Mouse (Mus musculus) cerebellum, postnatal 4 days (tissue): Measurements from ENCODE around the gene Terb2.

Experiments used
- DNase-seq, 2 experiments: peaks; one replicate each; pipeline ENCODE4 v3.0.0; 2022; ENCODE audit warnings: low spot score in 2 of 2, mixed read lengths in 1 of 2

The Terb2 gene

DNA sequence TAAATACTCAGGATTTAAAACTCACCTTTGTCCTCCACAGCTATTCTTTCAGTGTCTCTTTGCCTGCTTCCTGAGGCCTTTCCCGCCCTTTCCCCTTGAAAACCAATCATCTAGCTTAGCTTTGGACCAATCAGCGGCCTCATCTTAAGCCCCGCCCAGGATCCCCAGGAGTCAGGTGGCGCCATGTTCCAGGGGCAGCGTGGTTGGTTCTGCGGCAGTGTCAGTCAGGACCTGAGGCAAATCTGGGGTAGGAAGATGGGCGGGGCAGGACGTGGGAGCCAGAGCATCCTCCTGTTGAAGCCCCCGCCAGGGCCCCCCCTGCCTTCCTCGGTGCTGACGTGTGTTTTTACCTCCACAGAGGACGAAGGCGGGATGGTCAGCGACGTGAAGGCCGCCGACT is at the start of gene Terb2, which contains the start of gene Patl2:
Terb2 (plus strand) TSS at position 167 of the 400 bp plus-strand sequence.
Patl2 (minus strand) TSS at position 84 of the 400 bp plus-strand sequence.
- no peak for DNase-seq

DNA sequence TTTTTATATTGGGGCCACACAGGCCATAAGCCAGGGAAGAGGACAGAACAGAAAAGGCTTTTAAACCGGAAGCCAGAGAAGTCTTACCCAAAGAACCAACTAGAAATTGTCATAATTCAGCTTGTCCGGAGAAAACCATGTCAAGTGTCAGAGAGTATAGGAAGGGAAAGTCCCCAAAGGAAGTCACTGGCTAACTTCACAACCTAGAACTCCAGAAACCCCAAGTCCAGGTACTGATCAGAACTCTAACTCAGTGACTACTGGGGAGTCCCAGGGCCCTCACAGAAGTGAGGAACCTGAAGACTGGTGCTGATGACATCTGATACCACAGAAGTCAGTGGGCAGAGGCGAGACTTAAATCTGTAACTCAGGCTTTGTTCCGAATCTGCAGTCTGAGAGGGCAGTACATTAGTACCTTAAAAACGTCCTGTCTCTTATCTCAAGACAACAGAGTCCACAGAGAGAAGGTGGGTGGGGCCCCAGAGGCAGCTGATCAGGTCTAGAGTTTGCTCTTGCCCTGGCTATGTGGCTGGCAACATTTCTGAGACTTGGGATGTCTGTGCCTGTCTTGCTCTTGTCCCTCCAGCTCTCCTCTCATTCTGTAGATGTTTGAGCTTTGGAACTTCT is 48.1 kb upstream of the Terb2 start:
- DNase-seq: no peak

DNA sequence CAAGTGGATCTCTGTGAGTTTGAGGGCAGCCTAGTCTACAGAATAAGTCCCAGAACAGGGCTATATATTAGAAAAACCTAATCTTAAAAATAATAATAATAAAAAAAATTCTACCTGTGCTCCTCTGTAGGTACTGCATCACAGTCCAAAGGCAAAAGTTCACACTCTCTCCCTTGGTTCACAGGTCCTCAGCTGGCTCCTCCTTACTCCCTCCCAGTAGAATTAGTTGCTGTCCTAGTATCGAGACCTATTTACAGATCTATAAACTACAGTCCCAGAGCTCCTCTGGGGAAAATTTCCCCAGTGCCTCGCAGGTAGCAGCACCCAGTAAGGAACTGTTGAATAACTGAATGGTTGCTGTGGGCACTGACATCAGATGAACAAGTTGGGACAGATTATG is 45.3 kb upstream of the Terb2 start:
- DNase-seq: no peak

DNA sequence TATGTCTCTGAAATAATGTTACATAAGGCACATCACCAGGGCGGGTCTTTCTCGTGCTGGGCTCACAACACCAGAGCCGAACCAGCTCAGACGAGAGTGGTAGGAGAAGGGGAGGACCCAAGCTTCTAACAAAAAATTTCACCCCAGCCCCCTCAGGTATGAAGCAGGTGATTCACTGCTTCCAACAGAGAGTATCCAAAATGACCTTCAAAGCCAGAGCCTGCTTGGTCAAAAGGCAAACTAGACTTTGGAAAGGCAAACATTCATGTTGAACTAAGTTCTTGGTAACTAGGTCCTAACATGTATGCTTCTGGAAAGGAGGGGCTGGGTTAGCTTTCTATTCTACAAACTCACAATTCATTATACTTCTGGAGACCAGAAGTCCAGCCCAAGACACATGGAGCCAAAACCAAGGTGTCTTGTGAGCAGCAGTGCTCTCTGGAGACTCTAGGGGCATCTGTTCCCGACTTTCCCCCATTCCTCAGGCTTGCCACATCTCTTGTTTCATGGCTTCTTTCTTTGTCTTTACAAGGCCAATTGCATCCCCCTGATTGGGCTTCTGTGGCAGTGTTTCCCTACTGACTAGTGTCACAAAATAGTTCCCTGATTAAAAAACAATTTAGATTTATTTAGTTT is 44.6 kb upstream of the Terb2 start:
- DNase-seq: no peak

DNA sequence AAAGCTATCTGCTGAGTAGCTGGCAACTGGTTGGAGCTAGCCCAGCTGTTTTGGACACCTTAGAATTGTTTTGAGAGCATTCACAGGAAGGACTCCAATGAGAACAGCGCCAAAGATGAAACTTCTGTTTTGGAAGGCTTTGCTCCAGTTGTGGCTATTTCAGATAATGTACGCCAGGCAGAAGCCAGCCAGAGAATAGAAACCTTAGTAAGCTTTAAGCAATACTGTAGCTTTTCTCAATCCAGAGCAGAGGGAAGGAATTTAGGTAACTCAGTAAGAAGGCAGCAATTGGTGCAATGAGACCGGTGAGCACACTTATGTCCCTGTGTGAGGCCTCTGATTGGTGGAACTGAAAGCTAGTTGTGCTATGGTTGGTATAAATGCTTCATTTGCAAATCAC is 43.0 kb upstream of the Terb2 start:
- no peak for DNase-seq

DNA sequence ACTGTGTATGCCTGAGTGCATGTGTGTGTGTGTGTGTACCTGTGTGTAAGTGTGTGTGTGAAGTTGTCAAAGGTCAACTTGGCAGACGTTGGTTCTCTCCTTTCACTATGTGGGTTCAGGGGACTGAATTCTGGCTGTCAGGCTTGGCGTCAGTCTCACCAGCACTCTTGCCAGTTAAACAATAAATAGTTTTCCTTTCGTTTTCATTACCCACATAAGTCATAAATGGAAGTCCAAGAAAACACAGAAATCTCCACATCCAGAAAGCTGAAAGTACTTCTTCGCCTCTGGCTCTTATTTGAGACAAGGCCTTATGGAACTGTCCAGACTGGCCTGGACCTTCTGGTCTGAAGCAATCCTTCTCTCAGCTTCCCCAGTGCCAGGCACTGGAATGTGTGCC is 40.3 kb upstream of the Terb2 start:
- DNase-seq: no peak

DNA sequence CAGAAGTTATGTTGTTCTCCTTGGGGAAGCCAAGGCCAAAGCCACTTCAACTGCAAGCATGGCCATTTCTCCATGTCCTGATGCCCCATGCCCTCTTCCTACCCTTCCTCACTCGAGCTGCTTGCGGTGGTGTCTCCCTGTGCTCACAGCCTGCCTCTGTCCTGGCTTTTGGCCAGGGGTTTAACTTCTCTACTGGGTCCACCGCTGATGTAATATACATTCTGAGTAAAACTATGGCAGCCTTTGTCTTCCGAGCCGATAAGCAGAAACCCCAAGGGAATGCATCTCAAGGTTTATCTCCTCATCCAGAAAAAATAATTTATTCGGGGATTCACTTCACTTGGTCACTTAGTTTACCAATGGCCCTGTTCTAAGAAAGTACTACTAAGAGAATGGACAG is 39.4 kb upstream of the Terb2 start:
- DNase-seq: no peak

DNA sequence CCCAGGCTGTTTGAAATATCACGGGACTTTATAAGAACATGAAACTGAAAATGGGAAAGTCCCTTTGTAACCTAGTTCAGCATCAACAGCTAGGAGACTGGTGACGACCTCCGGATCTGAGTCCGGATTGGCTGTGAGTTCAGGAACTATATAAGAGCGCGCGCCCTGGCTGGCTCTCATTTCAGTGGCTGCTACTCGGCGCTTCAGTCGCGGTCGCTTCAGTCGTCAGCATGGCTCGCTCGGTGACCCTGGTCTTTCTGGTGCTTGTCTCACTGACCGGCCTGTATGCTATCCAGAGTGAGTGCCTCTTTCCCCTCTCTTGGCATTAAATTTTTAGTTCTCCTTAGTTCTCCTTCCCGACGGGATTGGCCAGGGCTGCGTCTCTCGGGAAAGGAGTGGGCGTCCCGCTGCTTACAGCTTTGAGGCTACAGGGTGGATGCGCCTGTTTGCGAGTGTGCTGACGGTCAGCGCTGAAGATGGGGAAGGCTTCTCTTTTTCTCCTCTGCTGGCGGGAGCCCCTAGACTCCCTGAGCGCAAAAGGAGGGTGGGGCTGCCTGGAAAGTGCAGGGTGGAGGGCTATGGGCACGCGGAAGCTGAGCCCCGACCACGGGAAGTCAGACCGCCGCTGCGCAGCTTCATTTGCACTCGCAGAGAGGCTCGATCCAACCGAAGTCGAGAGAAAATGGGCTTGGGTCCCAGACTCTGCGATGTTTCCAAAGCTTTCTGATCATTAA is 38.4 kb upstream of the Terb2 start, which contains the start of gene B2m:
B2m (plus strand) TSS at position 179 of the 734 bp plus-strand sequence.
- peak; percentile 88 to 93 for DNase-seq

DNA sequence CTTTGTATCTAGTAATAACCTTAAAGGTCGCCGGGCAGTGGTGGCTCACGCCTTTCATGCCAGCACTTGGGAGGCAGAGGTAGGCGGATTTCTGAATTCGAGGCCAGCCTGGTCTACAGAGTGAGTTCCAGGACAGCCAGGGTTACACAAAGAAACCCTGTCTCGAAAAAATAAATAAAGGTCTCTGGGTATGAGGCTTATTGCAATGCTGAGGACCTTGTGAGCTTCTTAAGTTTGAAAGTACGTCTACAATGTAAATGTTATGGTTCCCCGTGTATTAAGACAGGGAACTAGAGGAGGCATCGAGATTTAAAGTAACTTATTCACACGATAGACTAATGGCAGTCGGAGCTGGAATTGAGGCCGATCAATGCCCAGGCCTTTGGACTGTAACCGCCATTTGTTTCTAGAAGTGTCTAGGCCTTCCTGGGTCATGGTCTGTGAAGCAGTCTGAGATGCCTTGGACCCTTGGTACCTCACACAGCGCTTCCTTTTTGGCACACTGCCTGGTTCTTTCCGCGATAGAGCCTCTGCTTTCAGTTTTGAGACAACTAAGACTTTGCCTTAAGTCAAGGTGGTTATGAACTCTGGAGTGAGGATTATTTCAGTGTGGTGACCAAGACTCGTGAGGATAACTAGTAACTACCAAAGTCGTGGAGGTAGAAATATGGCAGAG is 37.7 kb upstream of the Terb2 start:
- peak in 1 of 2 experiments; percentile 16 for DNase-seq

DNA sequence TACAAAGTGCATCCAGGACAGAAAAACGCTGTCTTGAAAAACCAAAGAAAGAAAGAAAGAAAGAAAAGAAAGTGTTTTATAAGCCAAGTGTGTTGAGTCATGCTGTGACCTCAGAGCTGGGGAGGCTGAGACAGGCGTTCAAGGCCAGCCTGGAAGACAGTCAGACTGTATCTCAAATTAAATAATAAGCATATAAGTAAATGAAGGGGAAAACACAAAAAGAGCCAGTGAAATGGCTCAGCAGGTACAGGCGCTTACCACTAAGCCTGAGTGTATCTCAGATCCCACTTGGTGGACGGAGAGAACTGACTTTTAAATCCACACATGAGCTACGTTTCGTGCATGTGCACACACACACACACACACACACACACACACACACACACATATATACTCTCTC is 36.8 kb upstream of the Terb2 start:
- no peak for DNase-seq

DNA sequence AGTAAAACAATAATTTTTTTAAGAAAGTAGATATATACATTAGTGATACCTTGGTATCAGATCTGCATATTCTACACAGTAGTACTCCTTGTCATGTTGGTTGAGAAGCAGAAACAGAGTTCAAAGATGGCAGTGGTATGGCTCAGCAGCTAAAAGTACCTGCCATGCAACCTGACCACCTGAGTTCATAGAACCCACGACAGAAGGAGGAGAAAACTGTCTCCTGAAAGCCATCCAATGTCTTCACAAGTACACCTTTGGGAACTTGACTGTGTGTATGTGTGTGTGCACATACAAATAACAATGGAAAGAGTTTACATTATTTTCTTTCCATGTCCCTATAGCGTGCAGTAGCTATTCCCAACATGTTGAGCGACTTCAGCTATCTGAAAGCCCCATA is 36.4 kb upstream of the Terb2 start:
- DNase-seq: no peak

DNA sequence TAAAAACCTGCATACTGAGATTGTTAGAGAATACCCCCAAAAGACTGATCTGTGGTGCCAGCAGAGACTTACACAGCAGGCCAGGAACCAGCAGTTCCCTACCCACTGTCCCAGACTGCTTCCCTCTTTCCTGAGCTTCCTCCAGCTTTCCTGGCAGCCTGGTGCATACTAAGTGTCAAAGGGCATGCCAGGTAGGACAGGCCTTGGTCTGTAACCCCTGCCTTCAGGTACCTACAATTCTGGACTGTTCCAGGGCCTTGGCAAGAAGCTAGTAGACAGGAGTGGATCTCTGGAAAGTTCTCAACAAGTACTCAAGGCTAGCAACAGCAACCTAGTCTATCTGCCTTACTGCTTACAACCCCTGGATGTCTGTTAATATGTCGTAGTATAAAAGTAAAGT is 34.9 kb upstream of the Terb2 start:
- no peak for DNase-seq

DNA sequence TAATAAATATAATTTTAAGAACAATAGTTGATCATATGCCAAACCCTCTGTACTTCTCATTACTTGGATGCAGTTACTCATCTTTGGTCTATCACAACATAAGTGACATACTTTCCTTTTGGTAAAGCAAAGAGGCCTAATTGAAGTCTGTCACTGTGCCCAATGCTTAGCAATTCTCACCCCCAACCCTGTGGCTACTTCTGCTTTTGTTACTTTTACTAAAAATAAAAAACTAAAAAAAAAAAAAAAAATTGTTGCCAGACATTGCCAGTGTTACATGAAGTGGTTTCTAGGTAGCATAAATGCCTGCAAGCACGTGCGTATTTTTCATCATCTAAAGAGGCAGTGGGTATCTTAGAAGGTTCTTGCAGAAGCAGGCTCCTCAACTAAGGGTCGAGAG is 33.2 kb upstream of the Terb2 start:
- DNase-seq: no peak

DNA sequence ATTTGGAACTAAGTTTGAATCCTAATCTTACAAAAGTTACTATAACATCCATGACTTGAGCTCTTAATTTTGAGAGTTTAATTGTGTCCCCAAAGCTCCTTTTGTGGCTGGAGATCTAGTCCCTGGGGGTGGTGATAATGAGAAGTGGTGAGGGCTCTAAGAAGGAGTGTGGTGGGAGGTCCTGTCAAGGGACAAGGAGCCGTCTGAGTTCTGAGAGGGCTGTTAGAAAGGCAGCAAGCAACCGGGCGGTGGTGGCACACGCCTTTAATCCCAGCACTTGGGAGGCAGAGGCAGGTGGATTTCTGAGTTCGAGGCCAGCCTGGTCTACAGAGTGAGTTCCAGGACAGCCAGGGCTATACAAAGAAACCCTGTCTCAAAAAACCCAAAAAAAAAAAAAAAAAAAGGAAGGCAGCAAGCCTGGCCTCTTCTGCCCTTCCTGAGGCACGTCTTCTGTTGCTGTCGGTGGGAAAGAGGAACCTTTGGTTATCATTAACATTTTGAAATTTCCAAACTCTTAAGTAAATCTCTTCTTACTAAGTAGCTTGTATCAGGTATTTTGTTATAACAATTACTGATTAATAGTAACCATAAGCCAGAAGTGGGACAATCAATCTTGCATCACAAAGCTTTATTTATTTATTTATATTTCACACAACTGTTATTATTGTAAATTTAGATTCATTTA is 32.2 kb upstream of the Terb2 start:
- DNase-seq: no peak

DNA sequence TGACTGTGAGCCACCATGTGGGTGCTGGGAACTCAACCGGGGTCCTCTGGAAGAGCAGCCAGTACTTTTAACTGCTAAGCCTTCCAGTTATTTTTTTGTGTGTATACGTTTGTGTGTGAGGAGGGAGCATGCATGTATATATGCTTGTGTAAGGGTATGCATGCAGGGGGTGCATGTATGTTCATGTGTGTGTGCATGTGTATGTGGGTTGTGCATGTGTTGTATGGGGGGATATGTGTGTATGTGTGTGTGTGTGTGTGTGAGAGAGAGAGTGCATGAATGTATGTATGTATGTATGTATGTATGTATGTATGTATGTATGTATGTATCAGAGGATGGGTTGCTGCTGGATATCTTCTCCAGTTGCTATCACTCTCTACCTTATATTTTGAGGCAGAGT is 31.6 kb upstream of the Terb2 start:
- no peak for DNase-seq

DNA sequence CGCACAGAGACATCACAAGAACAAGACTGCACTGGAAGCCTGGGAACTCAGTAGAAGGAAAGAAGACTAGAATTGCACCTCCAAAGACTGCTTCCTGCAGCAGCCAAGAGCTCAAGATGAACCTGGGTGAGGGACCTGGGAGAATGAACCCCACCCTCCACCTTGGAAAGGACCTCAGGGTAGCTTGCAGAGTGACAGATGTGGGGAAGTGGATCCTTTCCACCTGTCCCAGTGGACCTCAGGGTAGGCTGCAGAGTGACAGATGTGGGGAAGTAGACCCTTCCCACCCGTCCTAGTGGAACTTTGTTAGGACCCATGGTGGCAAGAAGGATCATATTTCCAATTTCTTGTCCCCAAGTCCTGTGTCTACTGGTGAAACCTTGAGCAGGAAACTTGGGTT is 30.8 kb upstream of the Terb2 start:
- DNase-seq: no peak

DNA sequence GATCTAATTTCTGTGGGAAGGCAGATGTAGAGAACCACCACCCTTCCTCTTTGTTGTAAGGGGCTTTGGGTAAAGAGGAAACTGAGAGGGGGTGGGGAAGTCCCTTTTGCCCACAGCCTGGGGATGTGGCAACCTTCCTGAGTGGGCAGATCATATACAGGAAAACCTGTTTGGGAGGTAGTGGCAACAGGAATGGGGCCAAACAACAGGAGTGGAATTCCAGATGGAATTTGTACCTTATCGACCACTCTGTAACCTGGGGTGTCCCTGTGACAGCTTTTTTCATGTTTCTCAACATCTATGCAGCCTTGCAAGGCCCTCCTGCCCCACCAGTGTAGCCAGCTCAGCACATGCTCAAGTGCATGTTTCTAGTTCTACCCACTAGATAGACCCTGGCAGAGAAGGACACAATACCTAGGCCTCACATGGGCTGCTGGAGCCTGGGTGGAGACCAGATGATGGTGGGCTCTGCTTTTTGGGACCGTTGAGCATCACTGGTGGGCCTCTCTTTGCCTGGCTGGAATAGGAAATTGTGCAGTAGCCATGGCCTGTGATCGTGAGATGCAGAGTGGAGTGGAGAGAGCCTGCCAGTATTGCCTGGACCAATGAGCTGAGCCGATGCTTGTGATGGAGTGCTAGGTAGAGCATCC is 29.9 kb upstream of the Terb2 start:
- DNase-seq: no peak

DNA sequence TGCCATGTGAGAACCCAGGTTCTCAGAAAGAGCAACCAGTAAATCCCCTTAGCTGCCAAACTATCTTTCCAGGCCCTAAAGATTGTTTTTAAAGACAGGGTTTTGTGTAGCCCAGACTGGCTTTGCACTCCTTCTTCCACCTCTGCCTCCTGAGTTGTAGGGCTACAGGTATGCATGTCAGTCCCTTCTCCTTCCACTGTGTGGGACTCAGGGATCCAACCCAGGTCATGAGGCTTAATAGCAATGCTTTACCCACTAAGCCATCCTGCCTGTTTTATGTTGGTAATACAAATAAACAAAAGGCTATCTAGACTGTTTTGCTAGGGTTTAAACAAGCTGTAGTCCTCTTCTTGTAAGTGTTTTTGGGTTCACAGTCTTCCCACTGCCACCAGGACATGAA is 28.5 kb upstream of the Terb2 start:
- no peak for DNase-seq

DNA sequence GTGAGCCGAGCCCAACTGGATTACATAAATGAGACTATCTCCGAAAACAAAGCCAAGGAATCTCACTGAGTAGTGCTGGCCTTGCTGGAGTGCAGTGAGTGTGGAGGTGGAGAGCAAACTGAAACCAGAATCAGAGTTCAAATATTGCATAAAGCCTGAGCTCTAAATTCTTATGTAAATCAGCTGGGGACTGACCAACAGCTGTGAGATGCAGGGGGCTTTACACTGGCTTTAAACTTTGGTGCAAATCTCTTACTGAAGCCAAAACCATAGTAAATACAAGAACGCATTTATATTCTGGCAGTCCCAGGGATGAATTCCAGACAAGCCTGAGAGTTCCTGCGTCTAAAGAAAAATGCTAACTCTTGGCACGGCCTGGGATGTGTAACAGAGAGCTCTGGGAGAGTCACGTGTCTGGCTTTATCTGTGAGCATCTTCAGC is 27.7 kb upstream of the Terb2 start:
- DNase-seq: no peak

DNA sequence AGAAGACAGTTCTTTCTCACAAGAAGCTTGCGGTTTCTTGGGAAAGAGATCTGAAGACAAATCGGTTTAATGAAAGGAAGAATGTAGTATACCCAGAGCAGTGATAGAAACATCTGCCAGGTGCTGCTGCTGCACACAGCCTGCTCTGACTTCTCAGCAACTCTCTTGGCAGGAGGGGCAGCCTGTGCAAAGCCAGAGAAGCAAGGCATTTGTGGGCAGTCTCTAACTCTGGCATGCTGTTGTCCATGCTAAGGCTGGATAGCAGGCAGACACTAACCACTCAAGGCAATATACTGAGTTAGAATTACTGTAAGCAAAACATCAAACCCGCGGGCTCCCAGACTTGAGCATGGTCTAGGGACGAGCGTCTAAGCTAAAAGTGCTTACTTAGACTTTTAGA is 26.4 kb upstream of the Terb2 start:
- DNase-seq: no peak

DNA sequence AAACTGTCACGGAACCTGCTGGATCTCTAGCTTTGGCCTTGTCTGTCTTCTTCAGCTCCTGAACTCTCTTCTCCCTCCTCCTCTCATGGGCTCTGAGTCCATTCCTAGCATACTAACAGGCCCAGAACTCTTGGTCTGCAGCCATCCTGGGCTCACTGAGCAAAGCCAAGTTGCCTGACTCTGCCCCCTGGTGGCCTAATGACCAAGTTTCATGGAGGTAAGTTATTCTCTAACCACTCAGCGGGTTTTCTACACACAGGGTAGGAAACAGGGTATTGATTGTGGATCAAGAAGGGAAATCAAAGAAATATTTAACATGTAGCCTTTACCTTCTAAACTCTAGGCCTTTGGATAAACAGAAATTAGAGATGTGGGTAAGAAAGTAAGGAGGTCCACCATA is 25.4 kb upstream of the Terb2 start, which contains the start of gene Trim69:
Trim69 (plus strand) TSS at position 21 of the 400 bp plus-strand sequence.
- DNase-seq: peak; percentile 53 to 80
